9 mouse cellular contexts compared by ENCODE assay signal in the genomic region with DNA sequence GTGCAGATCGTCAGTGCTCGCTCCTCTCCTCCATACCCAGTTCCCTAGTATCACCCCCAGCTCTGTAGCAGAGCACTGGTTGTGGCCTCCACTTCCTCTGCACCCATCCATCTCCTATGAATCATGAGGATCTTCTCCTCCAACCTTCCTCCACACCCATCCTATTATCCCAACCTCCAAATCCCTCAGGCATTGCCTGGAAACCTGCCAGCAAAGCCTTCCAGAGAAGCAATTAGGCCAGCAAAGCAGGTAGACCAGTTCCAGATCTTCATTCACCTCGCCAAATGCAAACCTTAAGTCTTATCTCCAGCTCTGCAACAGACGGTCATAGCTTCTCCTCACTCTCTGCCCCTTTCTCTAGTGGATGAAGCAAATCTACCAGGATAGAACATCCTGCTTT.
"Had no signal": no experiment of that assay in that cellular context is flagged by ENCODE, and none has a peak within 500 bp of the region (broad histone marks: within the 10 kb centered on the region; RNA-seq: fewer than 3 reads in every experiment).

No protein-coding gene starts in this region.

- H3K27ac ChIP-seq: kidney, postnatal 0 days; liver, embryonic 13.5 days had no signal

- H3K27me3 ChIP-seq: liver, embryonic 13.5 days had no signal

- H3K36me3 ChIP-seq: liver, embryonic 13.5 days had no signal

- DNase-seq: liver, embryonic 13.5 days; lung, adult 2 months; lung, postnatal 14 days; lung, postnatal 4 days; midbrain, embryonic 14.5 days; thymus, adult 18-20 months; thymus, postnatal 36 days had no signal

- H3K4me1 ChIP-seq: liver, embryonic 13.5 days had no signal

- H3K9me3 ChIP-seq: liver, embryonic 13.5 days had no signal

- H3K9ac ChIP-seq: liver, embryonic 13.5 days had no signal

- H3K4me2 ChIP-seq: liver, embryonic 13.5 days; midbrain, embryonic 11.5 days had no signal

- H3K4me3 ChIP-seq: liver, embryonic 13.5 days had no signal
